Mouse (Mus musculus) liver, embryonic 16.5 days (tissue): ENCODE data around the gene Slc38a3. TPM values are rescaled to one million over a fixed set of nuclear protein-coding genes. Genes with fewer than 3 reads are reported as not detected.

Experiments used
- ATAC-seq: fragments of 200-750 bp; cut with Nextera tagmentation; 2 replicates; pipeline ENCODE4 v1.8.0; 2017; ENCODE audit warnings: low read depth, mild to moderate bottlenecking, moderate number of reproducible peaks, moderate library complexity
- H3K27ac ChIP-seq: fragments of 300-500 bp; sonication (generic); 2 replicates; pipeline ENCODE4 v1.5.1; 2014; ENCODE audit warnings: mild to moderate bottlenecking, low read length
- H3K27me3 ChIP-seq: fragments of 300-500 bp; sonication (generic); 2 replicates; pipeline ENCODE4 v1.6.1; 2014; ENCODE audit warnings: low read depth, low read length, mixed read lengths; ENCODE audit not compliant: control insufficient read depth, insufficient read depth
- H3K36me3 ChIP-seq: fragments of 300-500 bp; sonication (generic); 2 replicates; pipeline ENCODE4 v1.6.1; 2014; ENCODE audit warnings: mild to moderate bottlenecking; ENCODE audit not compliant: control insufficient read depth, insufficient read depth
- H3K4me1 ChIP-seq: fragments of 300-500 bp; sonication (generic); 2 replicates; pipeline ENCODE4 v1.6.1; 2014; ENCODE audit warnings: low read depth, low read length, mixed read lengths; ENCODE audit not compliant: control insufficient read depth
- H3K4me2 ChIP-seq: fragments of 300-500 bp; sonication (generic); 2 replicates; pipeline ENCODE4 v1.6.1; 2014; ENCODE audit warnings: low read depth, low read length, mixed read lengths
- H3K4me3 ChIP-seq: fragments of 300-500 bp; sonication (generic); 2 replicates; pipeline ENCODE4 v1.5.1; 2014; ENCODE audit warnings: low read depth, mild to moderate bottlenecking, low read length
- H3K9ac ChIP-seq: fragments of 300-500 bp; sonication (generic); 2 replicates; pipeline ENCODE4 v1.6.1; 2014; ENCODE audit warnings: low read depth, low read length
- H3K9me3 ChIP-seq: fragments of 300-500 bp; sonication (generic); replicated peaks from 2 replicates; pipeline ENCODE4 v1.6.1; 2016; ENCODE audit warnings: low read length; ENCODE audit not compliant: control insufficient read depth
- WGBS: fragments of 180-500 bp; shearing (Covaris S2); extraction: QIAGEN DNeasy Blood & Tissue Kit; methylation state at CpG from one replicate; pipeline ENCODE4 v1.1.7; 2014; ENCODE audit not compliant: insufficient replicate concordance; 5-methylcytosine and 5-hydroxymethylcytosine counted together
- polyA plus RNA-seq: library from polyadenylated mRNA; unstranded; fragments of >200 nt; fragmentation: Nextera tagmentation; extraction: Ambion mirVana; gene quantifications from 2 replicates; pipeline ENCODE4 v1.2.1, GENCODE M21; 2015

The Slc38a3 gene
- polyA plus RNA-seq, 1 experiment from 2014 or later, result 75.2 TPM

GRCm38 (mm10) chr9:107648767-107649166 is 20.6 kb downstream of the Slc38a3 start:
- Histone ChIP-seq H3K27ac (no peak overlapping the region), H3K4me3 (no peak overlapping the region), H3K36me3 (no peaks in the 10 kb centered on the region), H3K4me2 (no peak overlapping the region), H3K27me3 (peaks cover 4% of the 10 kb centered on the region; the same call in 1 of the 2 replicates), H3K9ac (no peak overlapping the region), H3K4me1 (peaks cover 14% of the 10 kb centered on the region), H3K9me3 (no peaks in the 10 kb centered on the region)
- 47% methylated on average over 3 of the region's 3 CpGs for WGBS
- no peak for ATAC-seq

- Histone ChIP-seq H3K4me2 (no peak overlapping the region), H3K36me3 (no peaks in the 10 kb centered on the region), H3K9ac (no peak overlapping the region), H3K27ac (no peak overlapping the region), H3K9me3 (no peaks in the 10 kb centered on the region), H3K4me1 (peaks cover 17% of the 10 kb centered on the region), H3K4me3 (no peak overlapping the region), H3K27me3 (peaks cover 4% of the 10 kb centered on the region; the same call in 1 of the 2 replicates)
- 71% methylated on average over 6 of the region's 6 CpGs for WGBS
- ATAC-seq, result no peak
Observed at GRCm38 (mm10) chr9:107646975-107647374, 22.4 kb downstream of the Slc38a3 start.

GRCm38 (mm10) chr9:107645577-107645976 is 23.8 kb downstream of the Slc38a3 start:
- no peak for ATAC-seq
- no peaks in the 10 kb centered on the region for H3K9me3 ChIP-seq
- no peak overlapping the region for H3K4me3 ChIP-seq
- H3K4me2 ChIP-seq, result no peak overlapping the region
- peaks cover 4% of the 10 kb centered on the region; the same call in 1 of the 2 replicates for H3K27me3 ChIP-seq
- peaks cover 17% of the 10 kb centered on the region for H3K4me1 ChIP-seq
- WGBS, result 13% methylated on average over 5 of the region's 5 CpGs
- H3K36me3 ChIP-seq, result no peaks in the 10 kb centered on the region
- no peak overlapping the region for H3K27ac ChIP-seq
- H3K9ac ChIP-seq, result no peak overlapping the region; the same call in 1 of the 2 replicates

GRCm38 (mm10) chr9:107645153-107645510 is 24.2 kb downstream of the Slc38a3 start:
- no peak for ATAC-seq
- WGBS, result 35% methylated on average over 7 of the region's 7 CpGs
- Histone ChIP-seq H3K27ac (no peak overlapping the region), H3K4me3 (0 out of 2 replicates have a peak overlapping the region, but pooled peaks have one; percentile 63), H3K4me1 (peaks cover 17% of the 10 kb centered on the region), H3K9ac (peak overlapping the region; percentile 36; the same call in 1 of the 2 replicates), H3K9me3 (no peaks in the 10 kb centered on the region), H3K27me3 (peaks cover 4% of the 10 kb centered on the region; the same call in 1 of the 2 replicates), H3K4me2 (peak overlapping the region; percentile 77), H3K36me3 (no peaks in the 10 kb centered on the region)

GRCm38 (mm10) chr9:107644495-107645152 is 24.7 kb downstream of the Slc38a3 start:
- 3% methylated on average over 35 of the region's 35 CpGs for WGBS
- Histone ChIP-seq H3K27ac (no peak overlapping the region), H3K9me3 (no peaks in the 10 kb centered on the region), H3K4me1 (peaks cover 17% of the 10 kb centered on the region), H3K36me3 (no peaks in the 10 kb centered on the region), H3K27me3 (peaks cover 4% of the 10 kb centered on the region; the same call in 1 of the 2 replicates), H3K4me3 (peak overlapping the region; percentile 63), H3K9ac (peak overlapping the region; percentile 68), H3K4me2 (peak overlapping the region; percentile 77)
- ATAC-seq, result peak; percentile 85

- Histone ChIP-seq H3K4me3 (no peak overlapping the region; the same call in 1 of the 2 replicates), H3K9me3 (no peaks in the 10 kb centered on the region), H3K9ac (no peak overlapping the region; the same call in 1 of the 2 replicates), H3K4me1 (peaks cover 17% of the 10 kb centered on the region), H3K27ac (peak overlapping the region; percentile 14; the same call in 1 of the 2 replicates), H3K4me2 (peak overlapping the region; percentile 77), H3K27me3 (peaks cover 4% of the 10 kb centered on the region; the same call in 1 of the 2 replicates), H3K36me3 (no peaks in the 10 kb centered on the region)
- 68% methylated on average over 13 of the region's 13 CpGs for WGBS
- ATAC-seq, result no peak
Observed at GRCm38 (mm10) chr9:107643544-107644214, 25.7 kb downstream of the Slc38a3 start.

- WGBS, result 73% methylated on average over 8 of the region's 8 CpGs
- H3K9ac ChIP-seq, result no peak overlapping the region
Observed at GRCm38 (mm10) chr9:107641666-107642065, 27.7 kb downstream of the Slc38a3 start.

GRCm38 (mm10) chr9:107640257-107640772 is 29.0 kb downstream of the Slc38a3 start:
- 19% methylated on average over 7 of the region's 8 CpGs for WGBS
- peak overlapping the region; percentile 56 for H3K27ac ChIP-seq
- H3K27me3 ChIP-seq, result peaks cover 4% of the 10 kb centered on the region; the same call in 1 of the 2 replicates
- H3K4me3 ChIP-seq, result no peak overlapping the region
- H3K4me1 ChIP-seq, result peaks cover 24% of the 10 kb centered on the region
- H3K9ac ChIP-seq, result no peak overlapping the region
- no peaks in the 10 kb centered on the region for H3K9me3 ChIP-seq
- ATAC-seq, result no peak
- H3K36me3 ChIP-seq, result no peaks in the 10 kb centered on the region
- H3K4me2 ChIP-seq, result no peak overlapping the region

More at GRCm38 (mm10) chr9:107641666-107642065, 27.7 kb downstream of the Slc38a3 start:
- Histone ChIP-seq H3K27ac (no peak overlapping the region), H3K36me3 (no peaks in the 10 kb centered on the region), H3K27me3 (peaks cover 4% of the 10 kb centered on the region; the same call in 1 of the 2 replicates), H3K9me3 (no peaks in the 10 kb centered on the region), H3K4me2 (no peak overlapping the region), H3K4me1 (peaks cover 17% of the 10 kb centered on the region), H3K4me3 (no peak overlapping the region)
- ATAC-seq, result no peak
